In the genomic region with DNA sequence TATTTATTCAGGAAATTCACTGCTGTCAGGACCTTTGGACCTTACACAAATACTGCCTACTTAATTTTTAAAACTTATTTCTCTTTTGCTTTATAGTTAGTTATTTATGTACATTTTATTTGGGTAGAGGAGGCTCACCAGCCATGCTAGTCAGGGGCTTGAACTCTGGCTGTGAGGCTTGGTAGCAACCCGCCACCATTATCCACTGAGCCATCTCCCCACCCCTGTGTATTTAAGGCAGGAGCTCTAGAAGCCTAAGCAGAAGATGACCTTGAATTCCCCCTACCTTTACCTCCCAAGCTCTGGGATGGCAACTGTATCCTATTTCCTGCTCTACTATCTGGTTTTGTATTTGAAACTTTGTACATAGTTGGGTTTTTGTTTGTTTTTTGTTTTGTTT, we compare ENCODE assay signal across 20 mouse cellular contexts. TPM values are rescaled to one million over a fixed set of nuclear protein-coding genes. Genes with fewer than 3 reads are reported as not detected.
DNase-seq lines count a peak whose midpoint lies in the region; TF ChIP-seq lines count a peak whose summit lies in the region.
"Had no signal": no experiment of that assay in that cellular context is flagged by ENCODE, and none has a peak within 500 bp of the region (broad histone marks: within the 10 kb centered on the region; RNA-seq: fewer than 3 reads in every experiment).

No protein-coding gene starts in this region.

- peaks cover 7% of the 10 kb centered on the region; the same call in 1 of the 2 replicates for H3K79me2 ChIP-seq in liver, adult 2 months (ENCODE audit: control insufficient read depth, insufficient read depth, low read length)

- H3K27me3 ChIP-seq in heart, embryonic 10.5 days (ENCODE audit: insufficient read depth, poor library complexity, severe bottlenecking): no peaks in the 10 kb centered on the region
- no peaks in the 10 kb centered on the region for H3K27me3 ChIP-seq in liver, adult 2 months (ENCODE audit: control insufficient read depth, insufficient read depth, low read length)
- H3K27me3 ChIP-seq in ES-Bruce4 (ENCODE audit: control insufficient read depth, insufficient read depth, low read length, poor library complexity, severe bottlenecking): no peaks in the 10 kb centered on the region
- H3K27me3 ChIP-seq: embryonic facial prominence, embryonic 12.5 days; forebrain, embryonic 13.5 days; forebrain, embryonic 15.5 days; Patski had no signal

- TF ChIP-seq POLR2A in liver, adult 2 months (IDR thresholded peaks at IDR 0.05; ENCODE audit: extremely low read depth, insufficient read depth, low read length): no peak
- TF ChIP-seq POLR2A in ES-Bruce4 (IDR thresholded peaks at IDR 0.05; ENCODE audit: insufficient read depth, low read length): no peak

- peaks cover 14% of the 10 kb centered on the region; the same call in 1 of the 2 replicates for H3K36me3 ChIP-seq in heart, embryonic 10.5 days
- H3K36me3 ChIP-seq in liver, adult 2 months (ENCODE audit: control insufficient read depth, insufficient read depth, low read length): peaks cover 2% of the 10 kb centered on the region; the same call in 1 of the 2 replicates
- no peaks in the 10 kb centered on the region; the same call in 1 of the 2 replicates for H3K36me3 ChIP-seq in ES-Bruce4 (ENCODE audit: control insufficient read depth, insufficient read depth, low read length, poor library complexity, severe bottlenecking)
- H3K36me3 ChIP-seq: forebrain, embryonic 15.5 days had no signal

- no peak for TF ChIP-seq EP300 in ES-Bruce4 (IDR thresholded peaks at IDR 0.05; ENCODE audit: insufficient read depth, low read depth, low read length)

- H3K9me3 ChIP-seq in heart, embryonic 10.5 days: no peaks in the 10 kb centered on the region
- no peaks in the 10 kb centered on the region for H3K9me3 ChIP-seq in ES-Bruce4 (replicated peaks; ENCODE audit: control insufficient read depth, insufficient read depth, low read length, poor library complexity, severe bottlenecking)
- H3K9me3 ChIP-seq: embryonic facial prominence, embryonic 10.5 days; embryonic facial prominence, embryonic 12.5 days; forebrain, embryonic 13.5 days; forebrain, embryonic 15.5 days; G1E had no signal

- H3K4me1 ChIP-seq in heart, embryonic 10.5 days: peaks cover 15% of the 10 kb centered on the region
- H3K4me1 ChIP-seq in liver, adult 2 months (ENCODE audit: control insufficient read depth, insufficient read depth, low read length): peaks cover 13% of the 10 kb centered on the region
- H3K4me1 ChIP-seq in ES-Bruce4 (ENCODE audit: control insufficient read depth, insufficient read depth, low read length): peaks cover 4% of the 10 kb centered on the region
- H3K4me1 ChIP-seq: embryonic facial prominence, embryonic 10.5 days; embryonic facial prominence, embryonic 12.5 days had no signal

- no peak for TF ChIP-seq CTCF in liver, adult 2 months (IDR thresholded peaks at IDR 0.05; ENCODE audit: low read depth, low read length)
- TF ChIP-seq CTCF in ES-Bruce4 (IDR thresholded peaks at IDR 0.05; ENCODE audit: low read depth, low read length): no peak

- peak; percentile 56 for DNase-seq in heart, embryonic 10.5 days (ENCODE audit: low spot score)
- no peak for DNase-seq in heart, postnatal 4 days
- peak; percentile 81 for DNase-seq in liver, adult 2 months (ENCODE audit: extremely low read depth, low read depth, low spot score)
- no peak for DNase-seq in liver
- no peak for DNase-seq in right cerebral cortex, adult 18-20 months
- DNase-seq: adrenal gland, adult 8-10 months; cerebellum, adult 11-12 months; cerebellum, adult 9-10 months had no signal

- no peak overlapping the region for H3K4me3 ChIP-seq in heart, embryonic 10.5 days
- H3K4me3 ChIP-seq in liver, adult 2 months (ENCODE audit: insufficient read depth, low read depth, low read length): no peak overlapping the region
- no peak overlapping the region for H3K4me3 ChIP-seq in ES-Bruce4 (ENCODE audit: low read depth, low read length)
- H3K4me3 ChIP-seq: embryonic facial prominence, embryonic 10.5 days; embryonic facial prominence, embryonic 12.5 days; forebrain, embryonic 13.5 days; forebrain, embryonic 15.5 days had no signal

- 76% methylated on average over 1 of the region's 1 CpGs for WGBS in heart, embryonic 10.5 days
- 30% methylated on average over 1 of the region's 1 CpGs for WGBS in liver, adult 2 months

- H3K27ac ChIP-seq in heart, embryonic 10.5 days: no peak overlapping the region
- peak overlapping the region; percentile 81 for H3K27ac ChIP-seq in liver, adult 2 months (replicated peaks; ENCODE audit: insufficient read depth, low read depth, low read length)
- 0 out of 2 replicates have a peak overlapping the region, but pooled peaks have one; percentile 38 for H3K27ac ChIP-seq in ES-Bruce4 (ENCODE audit: insufficient read depth, low read length)
- H3K27ac ChIP-seq: embryonic facial prominence, embryonic 10.5 days; embryonic facial prominence, embryonic 12.5 days; forebrain, embryonic 13.5 days; forebrain, embryonic 15.5 days had no signal

- H3K9ac ChIP-seq in liver, adult 2 months (ENCODE audit: low read depth, low read length): no peak overlapping the region
- no peak overlapping the region for H3K9ac ChIP-seq in ES-Bruce4 (ENCODE audit: low read depth, poor library complexity, severe bottlenecking)
- H3K9ac ChIP-seq: embryonic facial prominence, embryonic 12.5 days; forebrain, embryonic 13.5 days; forebrain, embryonic 15.5 days had no signal

RNA-seq across cellular contexts. Expression of gene Arid4a, which starts 37.7 kb away (rescaled TPM):
- 24.1 and 26.9 TPM in 2 replicates for polyA plus RNA-seq in heart, embryonic 10.5 days (2016; fragmentation: Nextera tagmentation; extraction: Ambion mirVana)
- total RNA-seq in heart, postnatal 4 days (2021): 10 to 100 TPM; 13.0 to 13.4 TPM
- total RNA-seq in liver, adult 2 months (2014; rRNA removed): 6.6 and 6.8 TPM in 2 replicates
- 1.3 TPM in 2 replicates for polyA plus RNA-seq in liver, adult 2 months (2012; rRNA removed)
- polyA plus RNA-seq in ES-Bruce4 (2011; ENCODE audit: insufficient read depth, insufficient read length, low read depth, missing spikeins): 21.0 and 21.9 TPM in 2 replicates

RNA-seq across cellular contexts. Expression of gene Tomm20l, which starts 57.7 kb away (rescaled TPM):
- 0.26 and 0.64 TPM in 2 replicates for polyA plus RNA-seq in heart, embryonic 10.5 days (2016; fragmentation: Nextera tagmentation; extraction: Ambion mirVana)
- 1 to 10 TPM in 1 of 2 experiments, under 1 TPM in 1; 0.65 to 1.5 TPM for total RNA-seq in heart, postnatal 4 days (2021)
- total RNA-seq in liver, adult 2 months (2014; rRNA removed): not detected in 2 replicates
- not detected in 2 replicates for polyA plus RNA-seq in liver, adult 2 months (2012; rRNA removed)
- 2.5 TPM in 1 of 2 replicates, not detected in the other for polyA plus RNA-seq in ES-Bruce4 (2011; ENCODE audit: insufficient read depth, insufficient read length, low read depth, missing spikeins)
- total RNA-seq: G1E had no signal
- polyA plus RNA-seq: activated CD4-positive, CD25-positive, alpha-beta regulatory T cell, adult 4 months; C2C12; cerebellum, adult 2 months; cortical plate, adult 2 months; embryonic facial prominence, embryonic 12.5 days; forebrain, embryonic 11.5 days; forebrain, embryonic 13.5 days; forebrain, embryonic 15.5 days; G1E; Patski had no signal

Comparison
In these comparisons a context has a peak if more than half of its experiments do, and no peak if none do; other contexts are left out.
1. DNase-seq: peak in heart, embryonic 10.5 days (single experiment) and liver, adult 2 months (single experiment); none in heart, postnatal 4 days (single experiment), liver (single experiment) and right cerebral cortex, adult 18-20 months (single experiment).